Mouse (Mus musculus) G1E (cell line): ENCODE results near the gene Pygm.

Experiments used
- CTCF ChIP-seq: IDR thresholded peaks from 2 replicates; pipeline ENCODE4 v1.5.1; 2012; ENCODE audit warnings: low read depth, low read length, inconsistent platforms, mixed read lengths
- GATA1 ChIP-seq: IDR thresholded peaks from 2 replicates; pipeline ENCODE4 v1.6.1; 2012; ENCODE audit warnings: borderline replicate concordance, low read length, inconsistent platforms, mixed read lengths
- GATA2 ChIP-seq: IDR thresholded peaks from 2 replicates; pipeline ENCODE4 v1.6.1; 2012; ENCODE audit warnings: low read depth, low read length, inconsistent platforms, borderline replicate concordance
- POLR2AphosphoS5 ChIP-seq: IDR thresholded peaks from 2 replicates; pipeline ENCODE4 v1.6.1; 2012; ENCODE audit warnings: low read depth, low read length, inconsistent platforms; ENCODE audit not compliant: insufficient replicate concordance
- TAL1 ChIP-seq: conservative IDR thresholded peaks from 2 replicates; pipeline ENCODE4 v1.6.1; 2012; ENCODE audit warnings: low read depth, low read length, inconsistent platforms, mixed read lengths

DNA sequence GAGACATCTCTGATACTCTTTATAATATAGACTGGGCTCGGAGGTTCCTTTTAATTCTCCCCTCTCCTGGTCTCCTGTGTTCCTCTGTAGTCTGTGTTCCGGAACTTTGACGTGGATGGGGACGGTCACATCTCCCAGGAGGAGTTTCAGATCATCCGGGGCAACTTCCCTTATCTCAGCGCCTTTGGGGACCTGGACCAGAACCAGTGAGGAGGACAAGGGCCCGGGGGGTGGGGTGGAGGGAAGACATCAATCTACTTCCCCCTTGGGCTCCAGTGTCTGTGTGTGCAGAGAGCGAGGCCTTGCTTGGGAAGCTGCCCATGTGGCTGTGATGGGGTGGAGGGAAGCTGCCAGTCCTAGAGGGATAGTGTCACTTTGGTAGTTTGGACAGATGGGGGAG, 24.6 kb downstream of the Pygm start:
- TF ChIP-seq CTCF, result no peak
- TF ChIP-seq GATA1, result no peak
- no peak for TF ChIP-seq POLR2AphosphoS5
- no peak for TF ChIP-seq TAL1
- TF ChIP-seq GATA2, result no peak
